Mouse (Mus musculus) liver, embryonic 13.5 days (tissue): ENCODE measurements at regions not wholly inside any gene's neighbourhood (a gene's known extent, or its start where the extent isn't known, plus 50 kb on each side); places are given as distances from the start of the nearest gene placed in this dataset.
A peak's percentile ranks its signal among the peaks of the same experiment; 100 is the strongest.

Experiments used
- ATAC-seq: fragments of 200-750 bp; cut with Nextera tagmentation; 2 replicates; pipeline ENCODE4 v1.8.0; 2017; ENCODE audit warnings: low read depth, mild to moderate bottlenecking, moderate number of reproducible peaks, moderate library complexity
- DNase-seq: peaks from one replicate; pipeline ENCODE4 v3.0.0; 2022
- H3K27ac ChIP-seq: fragments of 300-500 bp; sonication (generic); 2 replicates; pipeline ENCODE4 v1.5.1; 2015; ENCODE audit warnings: moderate library complexity, mild to moderate bottlenecking, inconsistent platforms
- H3K27me3 ChIP-seq: fragments of 300-500 bp; sonication (generic); 2 replicates; pipeline ENCODE4 v1.6.1; 2015; ENCODE audit warnings: mild to moderate bottlenecking, inconsistent platforms
- H3K36me3 ChIP-seq: fragments of 300-500 bp; sonication (generic); 2 replicates; pipeline ENCODE4 v1.6.1; 2015; ENCODE audit warnings: mild to moderate bottlenecking, inconsistent platforms
- H3K4me1 ChIP-seq: fragments of 300-500 bp; sonication (generic); replicated peaks from 2 replicates; pipeline ENCODE4 v1.6.1; 2015; ENCODE audit warnings: inconsistent platforms
- H3K4me2 ChIP-seq: fragments of 300-500 bp; sonication (generic); 2 replicates; pipeline ENCODE4 v1.6.1; 2015; ENCODE audit warnings: inconsistent platforms, mild to moderate bottlenecking, moderate library complexity
- H3K4me3 ChIP-seq: fragments of 300-500 bp; sonication (generic); replicated peaks from 2 replicates; pipeline ENCODE4 v1.5.1; 2015; ENCODE audit warnings: mild to moderate bottlenecking, inconsistent platforms
- H3K9ac ChIP-seq: fragments of 300-500 bp; sonication (generic); 2 replicates; pipeline ENCODE4 v1.6.1; 2015; ENCODE audit warnings: mild to moderate bottlenecking, inconsistent platforms
- H3K9me3 ChIP-seq: fragments of 300-500 bp; sonication (generic); replicated peaks from 2 replicates; pipeline ENCODE4 v1.6.1; 2016; ENCODE audit warnings: inconsistent platforms
- WGBS: fragments of 180-500 bp; shearing (Covaris S2); methylation state at CpG from one replicate; pipeline ENCODE4 v1.1.7; 2015; ENCODE audit not compliant: insufficient replicate concordance; 5-methylcytosine and 5-hydroxymethylcytosine counted together

- no peak overlapping the region for H3K4me2 ChIP-seq
- H3K9ac ChIP-seq = no peak overlapping the region
- no peaks in the 10 kb centered on the region for H3K36me3 ChIP-seq
- 51% methylated on average over 3 of the region's 3 CpGs for WGBS
- H3K27ac ChIP-seq = no peak overlapping the region
- no peaks in the 10 kb centered on the region for H3K4me1 ChIP-seq
- DNase-seq (no peak), ATAC-seq (no peak)
- H3K27me3 ChIP-seq = no peaks in the 10 kb centered on the region
- H3K4me3 ChIP-seq = no peak overlapping the region
- H3K9me3 ChIP-seq = no peaks in the 10 kb centered on the region
Measured at GRCm38 (mm10) chr13:82849037-82849436, 654.8 kb upstream of the Mef2c start.

- Histone ChIP-seq H3K4me3 (no peak overlapping the region), H3K36me3 (no peaks in the 10 kb centered on the region), H3K27ac (no peak overlapping the region), H3K4me1 (no peaks in the 10 kb centered on the region), H3K4me2 (no peak overlapping the region), H3K9ac (no peak overlapping the region), H3K27me3 (no peaks in the 10 kb centered on the region), H3K9me3 (no peaks in the 10 kb centered on the region)
- ATAC-seq = no peak
- DNase-seq = no peak
Measured at GRCm38 (mm10) chr13:82869869-82870268, 634.0 kb upstream of the Mef2c start.

- no peaks in the 10 kb centered on the region for H3K4me1 ChIP-seq
- H3K36me3 ChIP-seq = no peaks in the 10 kb centered on the region
- no peak overlapping the region for H3K4me2 ChIP-seq
- H3K9ac ChIP-seq = no peak overlapping the region
- DNase-seq (no peak), ATAC-seq (no peak)
- no peak overlapping the region for H3K4me3 ChIP-seq
- no peaks in the 10 kb centered on the region for H3K27me3 ChIP-seq
- WGBS = 73% methylated on average over 1 of the region's 1 CpGs
- H3K9me3 ChIP-seq = no peaks in the 10 kb centered on the region
- H3K27ac ChIP-seq = no peak overlapping the region
Measured at GRCm38 (mm10) chr13:82874091-82874490, 629.7 kb upstream of the Mef2c start.

- Histone ChIP-seq H3K27ac (no peak overlapping the region), H3K36me3 (no peaks in the 10 kb centered on the region), H3K27me3 (no peaks in the 10 kb centered on the region), H3K4me3 (no peak overlapping the region), H3K4me2 (no peak overlapping the region), H3K4me1 (no peaks in the 10 kb centered on the region), H3K9ac (no peak overlapping the region), H3K9me3 (no peaks in the 10 kb centered on the region)
- ATAC-seq (no peak), DNase-seq (no peak)
Measured at GRCm38 (mm10) chr13:82883368-82883767, 620.5 kb upstream of the Mef2c start.

GRCm38 (mm10) chr13:82888755-82889154 is 615.1 kb upstream of the Mef2c start:
- no peak overlapping the region for H3K27ac ChIP-seq
- H3K9me3 ChIP-seq = no peaks in the 10 kb centered on the region
- no peak overlapping the region for H3K4me3 ChIP-seq
- H3K4me2 ChIP-seq = no peak overlapping the region
- ATAC-seq = peak; percentile 45; the same call in 1 of the 2 replicates
- no peak for DNase-seq
- H3K27me3 ChIP-seq = no peaks in the 10 kb centered on the region
- H3K36me3 ChIP-seq = no peaks in the 10 kb centered on the region
- no peaks in the 10 kb centered on the region for H3K4me1 ChIP-seq
- WGBS = 32% methylated on average over 1 of the region's 1 CpGs
- H3K9ac ChIP-seq = no peak overlapping the region

GRCm38 (mm10) chr13:82892731-82893130 is 611.1 kb upstream of the Mef2c start:
- Histone ChIP-seq H3K27me3 (no peaks in the 10 kb centered on the region), H3K4me3 (no peak overlapping the region), H3K4me2 (no peak overlapping the region), H3K27ac (no peak overlapping the region), H3K36me3 (no peaks in the 10 kb centered on the region), H3K9me3 (no peaks in the 10 kb centered on the region), H3K4me1 (no peaks in the 10 kb centered on the region), H3K9ac (no peak overlapping the region)
- 69% methylated on average over 2 of the region's 2 CpGs for WGBS
- DNase-seq = no peak
- no peak for ATAC-seq

- no peaks in the 10 kb centered on the region for H3K27me3 ChIP-seq
- no peak overlapping the region for H3K4me3 ChIP-seq
- WGBS = 23% methylated on average over 4 of the region's 4 CpGs
- DNase-seq (no peak), ATAC-seq (no peak)
- H3K9me3 ChIP-seq = no peaks in the 10 kb centered on the region
- no peaks in the 10 kb centered on the region for H3K36me3 ChIP-seq
- no peaks in the 10 kb centered on the region for H3K4me1 ChIP-seq
- H3K9ac ChIP-seq = no peak overlapping the region
- H3K27ac ChIP-seq = no peak overlapping the region
- no peak overlapping the region for H3K4me2 ChIP-seq
Measured at GRCm38 (mm10) chr13:82899686-82900085, 604.1 kb upstream of the Mef2c start.

GRCm38 (mm10) chr13:82902160-82902559 is 601.7 kb upstream of the Mef2c start:
- Histone ChIP-seq H3K27ac (no peak overlapping the region), H3K36me3 (no peaks in the 10 kb centered on the region), H3K9me3 (no peaks in the 10 kb centered on the region), H3K4me1 (no peaks in the 10 kb centered on the region), H3K9ac (no peak overlapping the region), H3K27me3 (no peaks in the 10 kb centered on the region), H3K4me2 (no peak overlapping the region), H3K4me3 (no peak overlapping the region)
- 50% methylated on average over 4 of the region's 4 CpGs for WGBS
- ATAC-seq = no peak
- no peak for DNase-seq

- no peak overlapping the region for H3K4me3 ChIP-seq
- ATAC-seq (no peak), DNase-seq (no peak)
- no peaks in the 10 kb centered on the region for H3K9me3 ChIP-seq
- no peak overlapping the region for H3K4me2 ChIP-seq
- H3K27ac ChIP-seq = no peak overlapping the region
- no peaks in the 10 kb centered on the region for H3K36me3 ChIP-seq
- H3K4me1 ChIP-seq = no peaks in the 10 kb centered on the region
- no peak overlapping the region for H3K9ac ChIP-seq
- no peaks in the 10 kb centered on the region for H3K27me3 ChIP-seq
Measured at GRCm38 (mm10) chr13:82903637-82904036, 600.2 kb upstream of the Mef2c start.

- Histone ChIP-seq H3K4me2 (no peak overlapping the region), H3K4me1 (no peaks in the 10 kb centered on the region), H3K27ac (no peak overlapping the region), H3K9me3 (no peaks in the 10 kb centered on the region), H3K9ac (no peak overlapping the region), H3K36me3 (no peaks in the 10 kb centered on the region), H3K27me3 (no peaks in the 10 kb centered on the region), H3K4me3 (no peak overlapping the region)
- 69% methylated on average over 4 of the region's 4 CpGs for WGBS
- DNase-seq (no peak), ATAC-seq (no peak)
Measured at GRCm38 (mm10) chr13:82907689-82908088, 596.1 kb upstream of the Mef2c start.

GRCm38 (mm10) chr13:82909151-82909550 is 594.7 kb upstream of the Mef2c start:
- 74% methylated on average over 4 of the region's 4 CpGs for WGBS
- no peak for ATAC-seq

GRCm38 (mm10) chr13:82912859-82913258 is 591.0 kb upstream of the Mef2c start:
- ATAC-seq = no peak
- H3K4me1 ChIP-seq = no peaks in the 10 kb centered on the region
- H3K9ac ChIP-seq = no peak overlapping the region
- no peaks in the 10 kb centered on the region for H3K27me3 ChIP-seq
- DNase-seq = no peak
- no peak overlapping the region for H3K27ac ChIP-seq
- H3K4me3 ChIP-seq = no peak overlapping the region
- 68% methylated on average over 8 of the region's 8 CpGs for WGBS
- no peaks in the 10 kb centered on the region for H3K36me3 ChIP-seq
- no peaks in the 10 kb centered on the region for H3K9me3 ChIP-seq
- H3K4me2 ChIP-seq = no peak overlapping the region

More at GRCm38 (mm10) chr13:82909151-82909550, 594.7 kb upstream of the Mef2c start:
- H3K27ac ChIP-seq = no peak overlapping the region
- no peaks in the 10 kb centered on the region for H3K27me3 ChIP-seq
- no peak overlapping the region for H3K4me3 ChIP-seq
- DNase-seq = no peak
- H3K36me3 ChIP-seq = no peaks in the 10 kb centered on the region
- no peaks in the 10 kb centered on the region for H3K9me3 ChIP-seq
- H3K9ac ChIP-seq = no peak overlapping the region
- H3K4me1 ChIP-seq = no peaks in the 10 kb centered on the region
- H3K4me2 ChIP-seq = no peak overlapping the region

- DNase-seq (no peak), ATAC-seq (no peak)
- H3K9me3 ChIP-seq = no peaks in the 10 kb centered on the region
- no peaks in the 10 kb centered on the region for H3K4me1 ChIP-seq
- H3K4me3 ChIP-seq = no peak overlapping the region
- no peak overlapping the region for H3K9ac ChIP-seq
- WGBS = 75% methylated on average over 4 of the region's 4 CpGs
- H3K4me2 ChIP-seq = no peak overlapping the region
- no peak overlapping the region for H3K27ac ChIP-seq
- H3K27me3 ChIP-seq = no peaks in the 10 kb centered on the region
- H3K36me3 ChIP-seq = no peaks in the 10 kb centered on the region
Measured at GRCm38 (mm10) chr13:82915194-82915593, 588.6 kb upstream of the Mef2c start.
